Mouse (Mus musculus) midbrain, embryonic 10.5 days (tissue): ENCODE measurements at regions not wholly inside any gene's neighbourhood (a gene's known extent, or its start where the extent isn't known, plus 50 kb on each side); places are given as distances from the start of the nearest gene placed in this dataset.

Source experiments
- DNase-seq: peaks from one replicate; pipeline ENCODE4 v3.0.0-alpha.2; 2017; ENCODE audit warnings: low spot score
- H3K27ac ChIP-seq: fragments of 300-500 bp; sonication (generic); replicated peaks from 2 replicates; pipeline ENCODE4 v1.5.1; 2016; ENCODE audit warnings: mild to moderate bottlenecking
- H3K27me3 ChIP-seq: fragments of 300-500 bp; sonication (generic); 2 replicates; pipeline ENCODE4 v1.6.1; 2016; ENCODE audit warnings: low read depth, mild to moderate bottlenecking; ENCODE audit not compliant: poor library complexity, severe bottlenecking
- H3K36me3 ChIP-seq: fragments of 300-500 bp; sonication (generic); 2 replicates; pipeline ENCODE4 v1.6.1; 2016; ENCODE audit warnings: mild to moderate bottlenecking, moderate library complexity
- H3K4me1 ChIP-seq: fragments of 300-500 bp; sonication (generic); 2 replicates; pipeline ENCODE4 v1.6.1; 2016
- H3K4me3 ChIP-seq: fragments of 300-500 bp; sonication (generic); 2 replicates; pipeline ENCODE4 v1.5.1; 2016; ENCODE audit warnings: mild to moderate bottlenecking, moderate library complexity
- H3K9me3 ChIP-seq: fragments of 300-500 bp; sonication (generic); replicated peaks from 2 replicates; pipeline ENCODE4 v1.6.1; 2016; ENCODE audit warnings: mild to moderate bottlenecking
- WGBS: fragments of 180-500 bp; shearing (Covaris S2); methylation state at CpG from one replicate; pipeline ENCODE4 v1.1.7; 2016; 5-methylcytosine and 5-hydroxymethylcytosine counted together

DNA sequence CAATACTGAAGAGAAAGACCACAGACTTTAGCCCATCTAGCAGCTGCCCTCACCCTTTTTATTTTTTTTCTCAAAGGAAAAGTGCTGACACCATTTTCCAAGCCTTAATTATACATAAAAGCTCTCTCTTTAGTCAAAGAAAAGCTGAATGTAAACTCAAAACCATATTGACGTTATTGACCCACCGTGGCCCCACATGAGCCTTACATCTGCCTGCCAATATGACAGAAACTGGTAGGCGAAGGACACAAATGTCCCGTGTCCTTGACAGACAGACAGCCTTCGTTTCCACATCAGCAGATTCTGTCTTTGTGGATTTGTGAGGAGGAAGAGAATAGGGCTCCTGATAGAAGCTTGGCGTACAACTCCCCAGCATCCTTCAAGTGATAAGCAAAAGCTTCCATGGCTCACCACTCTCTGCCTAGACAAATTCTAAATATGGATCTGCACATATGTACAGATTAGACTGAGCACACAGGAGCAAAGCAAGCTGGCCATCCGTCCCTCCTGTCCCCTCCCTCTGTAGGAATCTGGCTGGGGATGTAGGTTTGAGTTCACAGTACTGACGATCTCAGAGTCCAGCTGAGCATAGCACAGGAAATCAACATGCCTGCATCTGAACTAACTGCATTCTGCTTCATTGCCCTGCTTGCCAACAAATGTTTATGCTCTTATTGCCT lies 90.6 kb upstream of the Pabpc6 start:
- peaks cover 81% of the 10 kb centered on the region for H3K4me1 ChIP-seq
- 55% methylated on average over 8 of the region's 8 CpGs for WGBS
- no peaks in the 10 kb centered on the region for H3K9me3 ChIP-seq
- no peaks in the 10 kb centered on the region for H3K27me3 ChIP-seq
- no peak for DNase-seq
- peak overlapping the region; percentile 87 for H3K27ac ChIP-seq
- H3K4me3 ChIP-seq: no peak overlapping the region
- H3K36me3 ChIP-seq: no peaks in the 10 kb centered on the region

DNA sequence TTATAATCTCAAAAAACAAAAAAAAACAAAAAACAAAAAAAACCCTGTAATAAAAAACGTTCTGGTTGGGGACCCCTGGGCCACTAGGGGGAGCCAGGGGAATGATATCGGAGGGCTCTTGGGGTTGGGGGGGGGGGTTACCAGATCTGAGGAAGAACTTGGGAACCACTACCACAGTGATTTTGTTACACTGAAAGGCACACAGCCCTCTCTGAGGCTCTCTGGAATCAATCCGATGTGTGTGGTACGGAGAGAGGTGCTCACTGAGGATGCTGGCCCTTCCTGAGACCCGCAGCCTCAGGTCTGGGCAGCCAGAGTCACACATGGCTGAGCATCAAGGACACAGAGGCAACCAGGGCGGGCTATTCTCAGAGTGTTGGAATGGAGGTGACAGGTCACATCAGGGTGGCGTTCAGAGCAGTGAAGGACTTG lies 89.9 kb upstream of the Pabpc6 start:
- Histone ChIP-seq H3K27me3 (no peaks in the 10 kb centered on the region), H3K4me3 (peak overlapping the region; percentile 26; the same call in 1 of the 2 replicates), H3K27ac (peak overlapping the region; percentile 87), H3K36me3 (no peaks in the 10 kb centered on the region), H3K9me3 (no peaks in the 10 kb centered on the region), H3K4me1 (peaks cover 74% of the 10 kb centered on the region)
- DNase-seq: peak; percentile 63
- WGBS: 12% methylated on average over 7 of the region's 7 CpGs

DNA sequence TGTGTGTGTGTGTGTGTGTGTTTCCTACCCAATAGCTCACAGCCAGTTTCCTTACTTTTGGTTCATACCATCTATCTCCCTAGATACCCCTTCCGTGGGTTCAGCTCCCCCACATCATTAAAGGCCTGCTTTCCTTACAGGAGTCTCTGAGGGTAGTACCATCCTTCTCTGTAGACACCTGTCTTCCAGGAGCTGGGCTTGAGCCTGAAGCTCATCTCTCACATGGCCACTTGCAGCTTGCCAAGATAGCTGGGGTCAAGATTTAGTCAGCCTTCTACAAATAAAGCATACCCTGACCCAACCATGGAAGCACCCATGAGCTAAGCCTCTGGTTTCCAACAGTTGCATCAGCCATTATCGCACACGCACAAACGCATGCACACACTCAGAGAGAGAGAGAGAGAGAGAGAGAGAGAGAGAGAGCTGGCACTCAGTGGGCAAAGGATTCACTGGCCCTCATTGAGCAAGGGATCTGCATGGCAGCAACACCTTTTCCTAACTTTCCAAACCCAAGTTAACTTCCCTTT lies 88.3 kb upstream of the Pabpc6 start:
- H3K4me3 ChIP-seq: no peak overlapping the region
- H3K27ac ChIP-seq: peak overlapping the region; percentile 87
- no peaks in the 10 kb centered on the region for H3K9me3 ChIP-seq
- 94% methylated on average over 4 of the region's 4 CpGs for WGBS
- no peak for DNase-seq
- peaks cover 57% of the 10 kb centered on the region for H3K4me1 ChIP-seq
- no peaks in the 10 kb centered on the region for H3K27me3 ChIP-seq
- H3K36me3 ChIP-seq: no peaks in the 10 kb centered on the region

GRCm38 (mm10) chr17:9756675-9757074 lies 87.2 kb upstream of the Pabpc6 start:
- Histone ChIP-seq H3K27me3 (no peaks in the 10 kb centered on the region), H3K36me3 (no peaks in the 10 kb centered on the region), H3K27ac (peak overlapping the region; percentile 87), H3K4me1 (peaks cover 52% of the 10 kb centered on the region), H3K9me3 (no peaks in the 10 kb centered on the region), H3K4me3 (no peak overlapping the region)
- 87% methylated on average over 12 of the region's 12 CpGs for WGBS
- no peak for DNase-seq

DNA sequence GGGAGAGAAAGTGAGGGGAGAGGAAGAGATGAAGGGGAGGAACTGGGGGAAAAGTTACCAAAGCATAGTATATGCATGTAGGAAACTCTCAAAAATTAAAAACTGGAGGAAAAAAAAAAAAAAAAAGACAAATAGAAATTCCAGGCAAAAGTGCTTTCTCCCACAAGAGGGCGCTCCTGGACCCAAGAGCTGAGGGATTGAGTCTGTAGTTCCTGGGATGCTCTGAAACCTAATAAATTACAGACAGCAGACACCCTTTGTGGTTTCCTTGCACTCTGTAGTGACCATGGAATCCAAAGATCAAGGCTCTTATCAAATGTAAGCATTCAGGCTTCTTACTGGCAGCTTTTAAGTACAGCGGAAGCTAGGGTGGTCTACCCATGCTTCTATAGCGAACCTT lies 86.7 kb upstream of the Pabpc6 start:
- H3K36me3 ChIP-seq: no peaks in the 10 kb centered on the region
- DNase-seq: peak; percentile 61
- H3K4me3 ChIP-seq: no peak overlapping the region
- no peaks in the 10 kb centered on the region for H3K9me3 ChIP-seq
- H3K27ac ChIP-seq: peak overlapping the region; percentile 87
- H3K27me3 ChIP-seq: no peaks in the 10 kb centered on the region
- 57% methylated on average over 3 of the region's 3 CpGs for WGBS
- H3K4me1 ChIP-seq: peaks cover 52% of the 10 kb centered on the region

- no peak overlapping the region for H3K4me3 ChIP-seq
- DNase-seq: no peak
- H3K27ac ChIP-seq: no peak overlapping the region; the same call in 1 of the 2 replicates
These were observed 86.1 kb upstream of the Pabpc6 start for GRCm38 (mm10) chr17:9755576-9755975.

GRCm38 (mm10) chr17:9754884-9755405 lies 85.4 kb upstream of the Pabpc6 start:
- H3K36me3 ChIP-seq: no peaks in the 10 kb centered on the region
- no peak overlapping the region for H3K4me3 ChIP-seq
- H3K27ac ChIP-seq: no peak overlapping the region
- 89% methylated on average over 2 of the region's 2 CpGs for WGBS
- no peaks in the 10 kb centered on the region for H3K27me3 ChIP-seq
- DNase-seq: no peak
- peaks cover 46% of the 10 kb centered on the region for H3K4me1 ChIP-seq
- no peaks in the 10 kb centered on the region for H3K9me3 ChIP-seq

More at GRCm38 (mm10) chr17:9755576-9755975, 86.1 kb upstream of the Pabpc6 start:
- 89% methylated on average over 4 of the region's 4 CpGs for WGBS
- H3K27me3 ChIP-seq: no peaks in the 10 kb centered on the region
- peaks cover 52% of the 10 kb centered on the region for H3K4me1 ChIP-seq
- H3K9me3 ChIP-seq: no peaks in the 10 kb centered on the region
- no peaks in the 10 kb centered on the region for H3K36me3 ChIP-seq

DNA sequence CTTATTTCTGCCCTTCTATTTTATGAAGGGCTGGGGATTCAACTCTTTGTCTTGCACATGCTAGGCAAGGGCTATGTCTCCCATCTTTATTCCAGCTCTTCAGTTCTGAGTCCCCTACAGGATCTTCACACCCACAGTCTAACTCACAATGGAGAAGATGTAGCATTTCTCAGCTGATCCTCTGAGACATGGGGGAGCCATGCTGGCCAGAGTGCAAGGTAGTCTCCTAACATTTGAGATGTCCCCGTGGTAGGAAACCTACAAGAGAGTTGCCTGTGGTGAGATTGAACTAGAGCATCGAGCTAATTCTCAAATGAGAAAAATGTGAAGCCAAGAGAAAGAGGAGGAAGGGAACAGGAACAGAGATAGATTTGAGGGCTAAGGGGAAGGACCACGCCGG lies 83.3 kb upstream of the Pabpc6 start:
- Histone ChIP-seq H3K36me3 (no peaks in the 10 kb centered on the region), H3K9me3 (0 out of 2 replicates have a peak, but pooled peaks cover 3% of the 10 kb centered on the region), H3K27me3 (no peaks in the 10 kb centered on the region), H3K4me1 (peaks cover 29% of the 10 kb centered on the region), H3K27ac (no peak overlapping the region), H3K4me3 (no peak overlapping the region)
- no peak for DNase-seq
- 83% methylated on average over 4 of the region's 4 CpGs for WGBS

GRCm38 (mm10) chr17:9751348-9752170 lies 82.0 kb upstream of the Pabpc6 start:
- peak; percentile 22 for DNase-seq
- 0 out of 2 replicates have a peak, but pooled peaks cover 3% of the 10 kb centered on the region for H3K9me3 ChIP-seq
- no peaks in the 10 kb centered on the region for H3K36me3 ChIP-seq
- no peaks in the 10 kb centered on the region for H3K27me3 ChIP-seq
- peaks cover 19% of the 10 kb centered on the region for H3K4me1 ChIP-seq
- no peak overlapping the region for H3K4me3 ChIP-seq
- 52% methylated on average over 13 of the region's 13 CpGs for WGBS
- H3K27ac ChIP-seq: peak overlapping the region; percentile 80

DNA sequence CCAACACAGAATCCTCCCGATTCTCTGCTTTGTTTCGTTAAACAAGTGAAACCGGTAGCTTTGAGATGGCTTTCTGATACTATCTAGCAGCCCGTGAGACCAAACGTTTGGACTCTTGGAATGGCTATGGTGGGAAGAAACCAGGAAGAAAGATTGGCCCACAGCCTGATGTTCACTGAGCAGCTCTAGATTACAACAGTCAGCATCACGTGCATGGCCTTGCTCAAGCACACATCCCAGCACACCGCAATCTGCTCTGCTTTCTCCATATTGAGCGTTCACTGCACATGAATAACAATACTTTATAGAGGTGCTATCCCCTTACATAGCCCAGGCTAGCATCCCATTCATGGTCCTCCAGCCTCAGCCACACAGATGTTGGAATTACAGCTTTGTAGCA lies 80.5 kb upstream of the Pabpc6 start:
- H3K27me3 ChIP-seq: no peaks in the 10 kb centered on the region
- 0 out of 2 replicates have a peak, but pooled peaks cover 3% of the 10 kb centered on the region for H3K9me3 ChIP-seq
- H3K27ac ChIP-seq: peak overlapping the region; percentile 7; the same call in 1 of the 2 replicates
- H3K36me3 ChIP-seq: no peaks in the 10 kb centered on the region
- no peak for DNase-seq
- H3K4me1 ChIP-seq: peaks cover 16% of the 10 kb centered on the region
- H3K4me3 ChIP-seq: no peak overlapping the region
- WGBS: 96% methylated on average over 8 of the region's 8 CpGs

GRCm38 (mm10) chr17:9749301-9749700 lies 79.8 kb upstream of the Pabpc6 start:
- DNase-seq: no peak
- Histone ChIP-seq H3K4me1 (peaks cover 16% of the 10 kb centered on the region), H3K27ac (no peak overlapping the region), H3K9me3 (0 out of 2 replicates have a peak, but pooled peaks cover 3% of the 10 kb centered on the region), H3K36me3 (no peaks in the 10 kb centered on the region), H3K27me3 (no peaks in the 10 kb centered on the region), H3K4me3 (no peak overlapping the region)
- 99% methylated on average over 3 of the region's 3 CpGs for WGBS

DNA sequence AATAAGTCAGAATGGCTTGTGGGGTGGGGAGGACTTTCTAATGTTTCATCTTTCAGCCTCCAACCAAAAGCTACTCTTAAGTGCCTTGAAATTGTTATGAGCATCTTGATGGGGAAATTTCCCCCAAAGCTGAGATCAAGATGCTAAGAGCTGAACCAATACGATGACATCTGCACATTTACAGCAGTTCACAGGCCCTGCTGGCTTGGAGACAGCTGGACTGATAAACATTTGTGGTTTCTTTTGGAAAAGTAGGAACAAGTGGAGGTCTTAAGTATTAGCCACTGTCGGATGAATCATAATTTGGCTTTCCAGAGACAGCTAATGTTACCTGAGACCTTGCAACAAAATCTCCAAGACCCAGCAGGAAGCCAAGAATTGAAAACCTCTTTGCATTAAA lies 78.4 kb upstream of the Pabpc6 start:
- DNase-seq: no peak
- 90% methylated on average over 2 of the region's 2 CpGs for WGBS

More for the DNA sequence above, 78.4 kb upstream of the Pabpc6 start:
- Histone ChIP-seq H3K27ac (no peak overlapping the region), H3K4me1 (peaks cover 16% of the 10 kb centered on the region), H3K9me3 (0 out of 2 replicates have a peak, but pooled peaks cover 3% of the 10 kb centered on the region), H3K36me3 (no peaks in the 10 kb centered on the region), H3K4me3 (no peak overlapping the region), H3K27me3 (no peaks in the 10 kb centered on the region)
